Mouse (Mus musculus): ENCODE measurements around the gene Parp2.

GRCm38 (mm10) chr14:50796464-50796863 lies 11.2 kb upstream of the Parp2 start:
- no peak for TF ChIP-seq SRF (IDR thresholded peaks at IDR 0.05; ENCODE audit: control insufficient read depth, insufficient read length, low read depth)
- TF ChIP-seq POLR2AphosphoS2 (IDR thresholded peaks at IDR 0.05; ENCODE audit: insufficient read length, low read depth), result no peak
- no peak for TF ChIP-seq TCF12 (IDR thresholded peaks at IDR 0.05; ENCODE audit: insufficient read depth, poor library complexity, severe bottlenecking)
- TF ChIP-seq POLR2A (IDR thresholded peaks at IDR 0.05; ENCODE audit: insufficient read length, low read depth), result no peak
- TF ChIP-seq CEBPB (IDR thresholded peaks at IDR 0.05; ENCODE audit: insufficient read depth, poor library complexity, severe bottlenecking), result no peak
- no peak for TF ChIP-seq MAX (IDR thresholded peaks at IDR 0.05; ENCODE audit: low read depth)
- TF ChIP-seq E2F4 (IDR thresholded peaks at IDR 0.05; ENCODE audit: insufficient read depth), result no peak
- no peak for TF ChIP-seq MYOG (IDR thresholded peaks at IDR 0.05; ENCODE audit: control insufficient read depth in 1 of 3, insufficient read depth in 1 of 3, insufficient read length in 2 of 3, low read depth in 2 of 3)
- TF ChIP-seq USF1 (IDR thresholded peaks at IDR 0.05; ENCODE audit: low read depth), result no peak
- no peak for TF ChIP-seq REST (IDR thresholded peaks at IDR 0.05; ENCODE audit: insufficient read depth, insufficient read length)
